Mouse (Mus musculus): ENCODE data around the gene Sult1d1. TPM values are rescaled to one million over a fixed set of nuclear protein-coding genes. Genes with fewer than 3 reads are reported as not detected.

Sult1d1 gene
- polyA plus RNA-seq, 1 experiment: 34.2 TPM

DNA sequence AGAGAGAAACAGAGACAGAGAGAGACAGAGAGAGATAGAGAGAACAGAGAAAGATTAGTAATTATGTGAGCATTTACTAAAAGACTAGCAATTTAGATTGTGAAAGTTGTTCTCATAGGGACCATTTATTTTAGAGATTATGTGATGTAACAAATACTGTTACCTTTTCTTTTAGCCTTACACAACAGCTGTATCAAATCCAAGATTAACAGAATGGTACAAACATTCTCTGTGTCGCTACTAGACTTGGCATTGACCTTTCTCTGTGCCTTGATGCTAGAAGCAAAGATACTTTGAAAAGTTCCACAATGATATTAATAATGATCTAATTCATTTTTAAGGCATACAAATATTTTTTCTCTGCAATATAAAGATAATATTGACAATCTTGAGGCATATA is 11.6 kb upstream of the Sult1d1 start:
- no peaks in the 10 kb centered on the region for H3K36me3 ChIP-seq (ENCODE audit: control insufficient read depth, insufficient read depth, low read length)
- H3K4me1 ChIP-seq (ENCODE audit: control insufficient read depth, insufficient read depth, low read length): no peaks in the 10 kb centered on the region
- TF ChIP-seq CTCF (conservative IDR thresholded peaks at IDR 0.05; ENCODE audit: insufficient read depth, insufficient read length, low read depth, low read length) (no peak), POLR2A (IDR thresholded peaks at IDR 0.05; ENCODE audit: low read depth, low read length) (no peak)
- H3K4me3 ChIP-seq (ENCODE audit: insufficient read depth, low read depth, low read length): no peak overlapping the region
- H3K27ac ChIP-seq (ENCODE audit: insufficient read depth, low read depth, low read length): no peak overlapping the region
- H3K27me3 ChIP-seq (replicated peaks; ENCODE audit: control insufficient read depth, insufficient read depth, low read length): no peaks in the 10 kb centered on the region
- DNase-seq: no peak
- 69% methylated on average over 1 of the region's 1 CpGs for WGBS

GRCm38 (mm10) chr5:87574174-87574573 is 5.3 kb upstream of the Sult1d1 start:
- Histone ChIP-seq H3K36me3 (ENCODE audit: control insufficient read depth, insufficient read depth, low read length) (no peaks in the 10 kb centered on the region; the same call in 1 of the 2 replicates), H3K27ac (ENCODE audit: insufficient read depth, low read depth, low read length) (no peak overlapping the region), H3K27me3 (replicated peaks; ENCODE audit: control insufficient read depth, insufficient read depth, low read length) (no peaks in the 10 kb centered on the region), H3K4me3 (ENCODE audit: insufficient read depth, low read depth, low read length) (no peak overlapping the region), H3K4me1 (ENCODE audit: control insufficient read depth, insufficient read depth, low read length) (no peaks in the 10 kb centered on the region)
- WGBS: 36% methylated on average over 1 of the region's 1 CpGs
- no peak for DNase-seq
- TF ChIP-seq POLR2A (IDR thresholded peaks at IDR 0.05; ENCODE audit: low read depth, low read length): no peak
- no peak for TF ChIP-seq CTCF (conservative IDR thresholded peaks at IDR 0.05; ENCODE audit: insufficient read depth, insufficient read length, low read depth, low read length)

DNA sequence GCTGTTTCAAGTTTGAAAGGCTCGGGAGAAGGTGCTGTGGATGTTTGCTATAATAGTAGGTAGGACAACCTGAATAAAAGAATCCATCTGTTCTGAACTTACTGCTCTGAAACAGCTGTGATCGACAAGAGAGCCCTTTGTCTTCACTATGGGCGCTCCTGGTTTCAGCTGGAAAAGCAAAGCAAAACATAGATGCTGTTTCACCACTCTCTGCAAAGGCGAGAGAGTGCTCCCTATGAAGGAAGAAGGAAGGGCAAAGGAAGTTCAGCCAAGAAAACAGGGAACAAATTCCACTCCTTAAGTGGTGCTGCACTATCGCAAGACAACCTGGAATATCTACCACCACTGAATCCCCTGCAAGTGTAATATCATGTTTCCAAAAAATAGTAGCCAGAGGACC is 4.7 kb upstream of the Sult1d1 start:
- WGBS: 26% methylated on average over 5 of the region's 5 CpGs
- peak; percentile 72 for DNase-seq
- Histone ChIP-seq H3K36me3 (ENCODE audit: control insufficient read depth, insufficient read depth, low read length) (no peaks in the 10 kb centered on the region; the same call in 1 of the 2 replicates), H3K27me3 (replicated peaks; ENCODE audit: control insufficient read depth, insufficient read depth, low read length) (no peaks in the 10 kb centered on the region), H3K4me3 (ENCODE audit: insufficient read depth, low read depth, low read length) (peak overlapping the region; percentile 14; the same call in 1 of the 2 replicates), H3K4me1 (ENCODE audit: control insufficient read depth, insufficient read depth, low read length) (no peaks in the 10 kb centered on the region), H3K27ac (ENCODE audit: insufficient read depth, low read depth, low read length) (peak overlapping the region; percentile 93)
- TF ChIP-seq CTCF (conservative IDR thresholded peaks at IDR 0.05; ENCODE audit: insufficient read depth, insufficient read length, low read depth, low read length) (no peak), POLR2A (IDR thresholded peaks at IDR 0.05; ENCODE audit: low read depth, low read length) (no peak)

DNA sequence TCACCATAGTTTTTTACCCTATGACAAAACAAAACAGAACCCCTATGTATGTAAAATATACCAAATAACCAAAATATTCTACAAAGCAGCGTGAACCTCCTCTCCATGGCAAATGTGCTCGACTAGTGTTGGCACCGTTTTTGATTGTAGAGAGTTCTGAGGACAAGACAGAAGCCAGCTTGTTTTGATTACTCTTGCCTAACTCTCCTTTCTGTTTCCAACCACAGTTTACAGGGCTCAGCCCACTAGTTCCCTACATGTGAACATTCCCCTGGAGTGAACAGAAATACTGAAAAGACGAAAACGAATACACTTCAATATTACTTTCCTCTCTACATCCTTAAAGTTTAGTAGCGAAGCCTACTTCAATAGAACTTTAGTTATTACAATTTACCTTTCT is 4.0 kb upstream of the Sult1d1 start:
- Histone ChIP-seq H3K27me3 (replicated peaks; ENCODE audit: control insufficient read depth, insufficient read depth, low read length) (no peaks in the 10 kb centered on the region), H3K4me1 (ENCODE audit: control insufficient read depth, insufficient read depth, low read length) (no peaks in the 10 kb centered on the region), H3K36me3 (ENCODE audit: control insufficient read depth, insufficient read depth, low read length) (no peaks in the 10 kb centered on the region; the same call in 1 of the 2 replicates), H3K4me3 (ENCODE audit: insufficient read depth, low read depth, low read length) (no peak overlapping the region), H3K27ac (ENCODE audit: insufficient read depth, low read depth, low read length) (peak overlapping the region; percentile 60)
- DNase-seq: no peak
- TF ChIP-seq CTCF (conservative IDR thresholded peaks at IDR 0.05; ENCODE audit: insufficient read depth, insufficient read length, low read depth, low read length) (no peak), POLR2A (IDR thresholded peaks at IDR 0.05; ENCODE audit: low read depth, low read length) (no peak)
- 75% methylated on average over 6 of the region's 6 CpGs for WGBS

DNA sequence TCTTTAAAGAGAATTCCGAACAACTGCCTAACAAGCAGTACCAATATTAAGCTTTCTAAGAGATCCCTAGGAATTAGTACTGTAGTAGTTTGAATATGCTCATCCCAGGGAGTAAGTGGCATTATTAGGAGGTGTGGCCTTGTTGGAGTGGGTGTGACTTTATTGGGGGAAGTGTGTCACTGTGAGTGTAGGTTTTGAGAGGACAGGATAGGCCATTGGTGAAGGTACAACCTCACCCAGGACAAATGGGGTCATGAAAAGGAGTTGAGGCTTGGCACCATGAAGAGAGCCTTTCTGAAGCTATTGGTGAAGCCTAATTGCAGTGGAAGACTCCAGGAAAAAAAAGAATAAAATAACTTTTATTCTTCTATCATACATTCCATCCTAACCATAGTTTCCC is 1.5 kb downstream of the Sult1d1 start:
- TF ChIP-seq POLR2A (IDR thresholded peaks at IDR 0.05; ENCODE audit: low read depth, low read length): no peak
- no peak for TF ChIP-seq CTCF (conservative IDR thresholded peaks at IDR 0.05; ENCODE audit: insufficient read depth, insufficient read length, low read depth, low read length)

GRCm38 (mm10) chr5:87562966-87563365 is 5.9 kb downstream of the Sult1d1 start:
- no peak for TF ChIP-seq CTCF (conservative IDR thresholded peaks at IDR 0.05; ENCODE audit: insufficient read depth, insufficient read length, low read depth, low read length)
- Histone ChIP-seq H3K27ac (ENCODE audit: insufficient read depth, low read depth, low read length) (peak overlapping the region; percentile 99), H3K27me3 (replicated peaks; ENCODE audit: control insufficient read depth, insufficient read depth, low read length) (no peaks in the 10 kb centered on the region), H3K4me3 (ENCODE audit: insufficient read depth, low read depth, low read length) (no peak overlapping the region), H3K36me3 (ENCODE audit: control insufficient read depth, insufficient read depth, low read length) (peaks cover 7% of the 10 kb centered on the region; the same call in 1 of the 2 replicates), H3K4me1 (ENCODE audit: control insufficient read depth, insufficient read depth, low read length) (peaks cover 8% of the 10 kb centered on the region; the same call in 1 of the 2 replicates)
- peak; percentile 96 for DNase-seq

More for the DNA sequence above, 1.5 kb downstream of the Sult1d1 start:
- Histone ChIP-seq H3K27me3 (replicated peaks; ENCODE audit: control insufficient read depth, insufficient read depth, low read length) (no peaks in the 10 kb centered on the region), H3K36me3 (ENCODE audit: control insufficient read depth, insufficient read depth, low read length) (peaks cover 3% of the 10 kb centered on the region; the same call in 1 of the 2 replicates), H3K27ac (ENCODE audit: insufficient read depth, low read depth, low read length) (peak overlapping the region; percentile 93), H3K4me3 (ENCODE audit: insufficient read depth, low read depth, low read length) (peak overlapping the region; percentile 56), H3K4me1 (ENCODE audit: control insufficient read depth, insufficient read depth, low read length) (peaks cover 6% of the 10 kb centered on the region; the same call in 1 of the 2 replicates)
- peak; percentile 74 for DNase-seq
- WGBS: 64% methylated on average over 1 of the region's 1 CpGs

DNA sequence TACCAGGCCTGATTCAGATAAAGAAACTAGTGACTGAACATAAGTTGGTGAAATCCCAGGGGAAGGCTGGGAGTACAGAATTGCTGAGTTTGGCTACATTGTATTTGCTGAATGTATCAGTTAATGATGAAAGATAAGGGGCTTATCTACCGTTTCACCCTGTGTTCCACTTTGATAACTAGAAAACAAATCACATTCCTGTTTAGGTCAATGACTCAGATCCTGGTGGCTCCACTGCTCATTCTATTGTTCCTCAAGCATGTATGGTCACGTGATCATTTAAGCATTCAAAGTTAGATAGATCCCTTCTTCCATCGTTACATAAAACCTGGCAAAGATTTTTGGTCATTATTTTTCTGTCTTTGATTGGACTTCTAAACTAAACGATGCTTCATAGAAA is 6.3 kb downstream of the Sult1d1 start:
- 42% methylated on average over 4 of the region's 4 CpGs for whole genome bisulfite sequencing
- TF ChIP-seq POLR2A (IDR thresholded peaks at IDR 0.05; ENCODE audit: low read depth, low read length) (no peak), CTCF (conservative IDR thresholded peaks at IDR 0.05; ENCODE audit: insufficient read depth, insufficient read length, low read depth, low read length) (no peak)
- Histone ChIP-seq H3K4me1 (ENCODE audit: control insufficient read depth, insufficient read depth, low read length) (peaks cover 8% of the 10 kb centered on the region; the same call in 1 of the 2 replicates), H3K4me3 (ENCODE audit: insufficient read depth, low read depth, low read length) (no peak overlapping the region), H3K27ac (ENCODE audit: insufficient read depth, low read depth, low read length) (peak overlapping the region; percentile 99), H3K36me3 (ENCODE audit: control insufficient read depth, insufficient read depth, low read length) (peaks cover 7% of the 10 kb centered on the region; the same call in 1 of the 2 replicates), H3K27me3 (replicated peaks; ENCODE audit: control insufficient read depth, insufficient read depth, low read length) (no peaks in the 10 kb centered on the region)
- no peak for DNase-seq

Measured in kidney, adult 2 months (tissue).